Mouse (Mus musculus) limb, embryonic 12.5 days (tissue): ENCODE results near the gene Rnaseh2c. TPM values are rescaled to one million over a fixed set of nuclear protein-coding genes. Genes with fewer than 3 reads are reported as not detected.

Experiments
- ATAC-seq: fragments of 200-750 bp; cut with Nextera tagmentation; 2 replicates; pipeline ENCODE4 v1.8.0; 2017; ENCODE audit warnings: low read depth, moderate TSS enrichment; ENCODE audit not compliant: insufficient number of reproducible peaks, insufficient read depth, low FRiP score, low TSS enrichment
- H3K27ac ChIP-seq: fragments of 300-500 bp; sonication (generic); 2 replicates; pipeline ENCODE4 v1.5.1; 2016; ENCODE audit warnings: mild to moderate bottlenecking, moderate library complexity
- H3K27me3 ChIP-seq: fragments of 300-500 bp; sonication (generic); 2 replicates; pipeline ENCODE4 v1.6.1; 2016; ENCODE audit warnings: mild to moderate bottlenecking, moderate library complexity
- H3K36me3 ChIP-seq: fragments of 300-500 bp; sonication (generic); 2 replicates; pipeline ENCODE4 v1.6.1; 2016; ENCODE audit warnings: mild to moderate bottlenecking, moderate library complexity
- H3K4me1 ChIP-seq: fragments of 300-500 bp; sonication (generic); replicated peaks from 2 replicates; pipeline ENCODE4 v1.6.1; 2016
- H3K4me2 ChIP-seq: fragments of 300-500 bp; sonication (generic); 2 replicates; pipeline ENCODE4 v1.6.1; 2016; ENCODE audit warnings: mild to moderate bottlenecking, moderate library complexity
- H3K4me3 ChIP-seq: fragments of 300-500 bp; sonication (generic); replicated peaks from 2 replicates; pipeline ENCODE4 v1.5.1; 2016; ENCODE audit warnings: mild to moderate bottlenecking
- H3K9ac ChIP-seq: fragments of 300-500 bp; sonication (generic); replicated peaks from 2 replicates; pipeline ENCODE4 v1.6.1; 2016; ENCODE audit warnings: mild to moderate bottlenecking, moderate library complexity
- H3K9me3 ChIP-seq: fragments of 300-500 bp; sonication (generic); 2 replicates; pipeline ENCODE4 v1.6.1; 2016; ENCODE audit warnings: mild to moderate bottlenecking, moderate library complexity
- WGBS: fragments of 180-500 bp; shearing (Covaris S2); methylation state at CpG from one replicate; pipeline ENCODE4 v1.1.7; 2016; 5-methylcytosine and 5-hydroxymethylcytosine counted together
- polyA plus RNA-seq: library from polyadenylated mRNA; unstranded; fragments of >200 nt; fragmentation: Nextera tagmentation; extraction: Ambion mirVana; gene quantifications from 2 replicates; pipeline ENCODE4 v1.2.1, GENCODE M21; 2016

Rnaseh2c gene
- polyA plus RNA-seq, result 171 and 193 TPM in 2 replicates

DNA sequence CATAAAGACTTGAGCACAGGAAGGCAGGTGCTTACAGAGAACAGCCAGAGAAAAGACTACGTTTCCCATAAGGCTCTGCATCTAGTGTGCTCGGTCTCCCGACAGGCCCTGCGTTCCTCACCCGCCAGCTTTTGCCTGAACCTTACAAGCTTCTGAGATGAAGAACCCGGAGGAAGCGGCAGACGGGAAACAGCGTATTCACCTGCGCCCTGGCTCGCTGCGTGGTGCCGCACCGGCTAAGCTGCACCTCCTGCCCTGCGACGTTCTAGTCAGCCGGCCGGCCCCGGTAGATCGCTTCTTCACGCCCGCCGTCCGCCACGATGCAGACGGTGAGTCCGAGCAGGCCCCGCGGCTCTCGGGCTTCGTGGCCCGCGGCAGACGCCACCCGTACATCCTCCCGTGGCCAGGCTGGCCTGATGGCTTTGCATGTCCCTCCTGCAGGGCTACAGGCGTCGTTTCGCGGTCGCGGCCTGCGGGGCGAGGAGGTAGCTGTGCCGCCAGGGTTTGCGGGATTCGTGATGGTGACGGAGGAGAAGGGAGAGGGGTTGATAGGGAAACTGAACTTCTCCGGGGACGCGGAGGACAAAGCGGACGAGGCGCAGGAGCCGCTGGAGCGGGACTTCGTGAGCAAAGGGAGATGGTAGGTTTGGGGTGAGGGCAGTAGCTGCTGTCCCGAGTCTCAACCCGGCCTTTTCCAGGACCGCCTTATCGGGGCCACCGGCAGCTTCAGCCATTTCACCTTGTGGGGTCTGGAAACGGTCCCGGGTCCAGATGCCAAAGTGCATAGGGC is at the start of gene Rnaseh2c:
Gene Rnaseh2c (plus strand): TSS at position 122 of the 790 bp plus-strand sequence.
- Histone ChIP-seq H3K27ac (peak within 1 kb of the TSS; percentile 90), H3K27me3 (no peaks in the 10 kb centered on the region), H3K4me2 (peak within 1 kb of the TSS; percentile 90), H3K4me3 (peak within 1 kb of the TSS; percentile 97), H3K36me3 (peaks cover 41% of the 10 kb centered on the region), H3K9ac (peak within 1 kb of the TSS; percentile 96), H3K9me3 (no peaks in the 10 kb centered on the region), H3K4me1 (peaks cover 13% of the 10 kb centered on the region)
- ATAC-seq, result peak; percentile 69; the same call in 1 of the 2 replicates
- under 1% methylated on average over 64 of the region's 64 CpGs for WGBS

DNA sequence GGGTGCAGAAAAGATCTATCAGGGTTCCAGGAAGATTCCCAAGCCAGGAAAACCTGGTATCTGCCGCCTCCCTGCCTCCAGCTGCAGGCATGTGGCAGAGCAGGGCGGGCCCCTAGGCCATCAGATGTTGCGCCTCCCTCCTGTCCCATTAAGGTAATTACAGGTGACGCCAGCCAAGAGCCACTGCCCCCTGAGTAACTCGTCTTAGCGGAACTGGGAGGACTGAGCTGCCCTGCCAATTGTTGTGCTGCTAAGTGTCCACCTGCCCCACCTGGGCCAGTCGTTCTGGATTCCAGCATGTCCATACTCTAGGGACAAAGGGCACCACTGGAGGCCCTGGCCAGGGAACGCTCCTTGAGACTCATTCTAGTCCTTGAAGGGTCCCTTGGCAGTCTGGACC is 47.9 kb upstream of the Rnaseh2c start:
- Histone ChIP-seq H3K9me3 (no peaks in the 10 kb centered on the region), H3K27me3 (peaks cover 53% of the 10 kb centered on the region), H3K4me1 (0 out of 2 replicates have a peak, but pooled peaks cover 6% of the 10 kb centered on the region), H3K36me3 (no peaks in the 10 kb centered on the region), H3K4me3 (no peak overlapping the region), H3K27ac (no peak overlapping the region), H3K4me2 (no peak overlapping the region), H3K9ac (0 out of 2 replicates have a peak overlapping the region, but pooled peaks have one; percentile 31)
- no peak for ATAC-seq
- WGBS, result 43% methylated on average over 8 of the region's 8 CpGs

DNA sequence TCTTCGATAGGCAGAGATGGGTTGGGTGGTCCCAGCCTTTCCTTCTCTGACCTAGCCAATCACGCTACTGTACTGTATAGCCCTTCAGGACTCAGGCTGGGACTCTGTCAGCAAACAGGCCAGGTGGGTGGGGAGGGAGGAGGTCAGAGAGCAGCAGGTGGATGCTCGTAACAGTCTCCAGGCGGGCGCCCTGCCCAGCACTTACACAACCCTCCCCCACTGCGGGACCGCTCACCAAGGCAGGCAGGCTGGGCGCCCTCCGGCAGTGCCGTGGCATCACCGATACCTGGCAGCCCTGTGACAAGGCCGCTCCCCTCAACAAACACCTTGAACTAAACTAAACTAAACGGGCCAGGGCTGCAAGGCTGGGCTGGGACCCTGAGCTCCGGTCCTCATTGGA is 47.5 kb upstream of the Rnaseh2c start:
- no peak overlapping the region for H3K4me3 ChIP-seq
- no peak for ATAC-seq
- no peak overlapping the region for H3K27ac ChIP-seq
- H3K4me1 ChIP-seq, result peaks cover 9% of the 10 kb centered on the region; the same call in 1 of the 2 replicates
- no peak overlapping the region for H3K4me2 ChIP-seq
- H3K9ac ChIP-seq, result no peak overlapping the region
- H3K9me3 ChIP-seq, result no peaks in the 10 kb centered on the region
- peaks cover 57% of the 10 kb centered on the region for H3K27me3 ChIP-seq
- no peaks in the 10 kb centered on the region for H3K36me3 ChIP-seq
- WGBS, result 73% methylated on average over 14 of the region's 14 CpGs

DNA sequence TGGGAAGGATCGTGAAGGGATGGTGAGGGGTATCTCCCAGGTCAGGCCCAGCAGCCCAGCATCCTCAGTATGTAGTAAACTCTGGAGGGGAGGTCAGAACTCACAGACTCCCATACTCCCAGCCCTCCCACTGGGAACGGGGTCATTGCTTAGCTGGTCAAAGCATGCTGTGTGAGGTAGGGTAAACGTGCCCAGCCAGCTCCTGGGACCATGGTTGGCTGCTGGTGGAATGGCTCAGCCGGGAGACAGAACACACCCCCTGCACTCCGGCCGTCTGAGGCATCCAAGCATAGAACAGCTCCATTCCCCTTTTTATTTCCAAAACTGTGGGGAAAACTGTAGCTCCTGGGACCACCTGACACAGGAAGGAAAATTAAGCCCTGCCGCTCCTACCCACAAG is 43.5 kb upstream of the Rnaseh2c start:
- Histone ChIP-seq H3K4me3 (no peak overlapping the region), H3K4me2 (no peak overlapping the region), H3K9ac (no peak overlapping the region), H3K36me3 (no peaks in the 10 kb centered on the region), H3K9me3 (no peaks in the 10 kb centered on the region), H3K27me3 (peaks cover 93% of the 10 kb centered on the region), H3K27ac (no peak overlapping the region), H3K4me1 (peaks cover 28% of the 10 kb centered on the region)
- 44% methylated on average over 7 of the region's 7 CpGs for WGBS
- no peak for ATAC-seq

DNA sequence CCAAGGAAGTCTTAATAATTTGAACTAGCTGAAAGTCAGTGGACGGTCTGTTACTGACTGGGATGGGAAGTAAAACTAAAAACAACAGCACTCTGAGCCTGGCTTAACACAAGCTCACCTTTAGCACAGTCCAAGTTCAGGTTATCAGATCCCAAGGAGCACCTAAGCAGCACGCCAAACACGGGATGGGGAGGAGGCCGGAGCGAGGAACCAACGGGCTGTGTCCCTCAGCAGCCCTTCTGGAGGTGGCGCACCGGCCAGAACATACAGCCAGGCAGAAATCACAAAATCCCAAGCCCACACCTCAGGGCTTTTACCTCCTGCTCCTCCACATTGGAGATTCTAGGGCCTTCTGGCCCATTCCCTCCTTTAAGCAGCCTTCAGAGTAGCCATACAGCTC is 42.9 kb upstream of the Rnaseh2c start:
- H3K4me3 ChIP-seq, result 0 out of 2 replicates have a peak overlapping the region, but pooled peaks have one; percentile 41
- H3K4me2 ChIP-seq, result no peak overlapping the region
- H3K36me3 ChIP-seq, result no peaks in the 10 kb centered on the region
- no peak for ATAC-seq
- WGBS, result 60% methylated on average over 8 of the region's 8 CpGs
- H3K9me3 ChIP-seq, result no peaks in the 10 kb centered on the region
- no peak overlapping the region for H3K27ac ChIP-seq
- H3K27me3 ChIP-seq, result peaks cover 94% of the 10 kb centered on the region
- H3K4me1 ChIP-seq, result peaks cover 28% of the 10 kb centered on the region
- no peak overlapping the region for H3K9ac ChIP-seq

DNA sequence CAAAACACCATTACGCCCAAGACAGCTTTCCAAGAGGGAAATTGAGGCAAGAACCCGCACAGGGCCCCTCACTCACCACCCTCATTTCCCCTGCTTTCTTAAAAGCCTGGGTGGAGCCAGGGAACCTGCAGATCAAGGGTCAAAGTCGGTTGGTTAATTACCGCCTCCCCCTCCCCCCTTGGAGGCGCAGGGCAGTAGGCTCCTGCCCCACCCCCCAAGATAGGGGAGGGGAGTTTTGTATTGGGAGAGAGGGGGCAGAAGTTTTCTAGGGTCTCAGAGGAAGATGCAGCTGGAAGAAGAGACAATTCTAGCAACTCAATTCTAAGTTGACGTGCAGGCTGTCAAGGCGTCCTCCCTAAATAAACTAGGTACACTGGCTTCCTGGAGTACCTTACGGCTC is 42.4 kb upstream of the Rnaseh2c start:
- H3K27ac ChIP-seq, result no peak overlapping the region
- peaks cover 94% of the 10 kb centered on the region for H3K27me3 ChIP-seq
- WGBS, result 12% methylated on average over 8 of the region's 8 CpGs
- ATAC-seq, result no peak
- H3K4me2 ChIP-seq, result peak overlapping the region; percentile 80; the same call in 1 of the 2 replicates
- H3K9me3 ChIP-seq, result no peaks in the 10 kb centered on the region
- no peak overlapping the region for H3K9ac ChIP-seq
- no peaks in the 10 kb centered on the region for H3K36me3 ChIP-seq
- H3K4me3 ChIP-seq, result peak overlapping the region; percentile 41
- H3K4me1 ChIP-seq, result peaks cover 23% of the 10 kb centered on the region

DNA sequence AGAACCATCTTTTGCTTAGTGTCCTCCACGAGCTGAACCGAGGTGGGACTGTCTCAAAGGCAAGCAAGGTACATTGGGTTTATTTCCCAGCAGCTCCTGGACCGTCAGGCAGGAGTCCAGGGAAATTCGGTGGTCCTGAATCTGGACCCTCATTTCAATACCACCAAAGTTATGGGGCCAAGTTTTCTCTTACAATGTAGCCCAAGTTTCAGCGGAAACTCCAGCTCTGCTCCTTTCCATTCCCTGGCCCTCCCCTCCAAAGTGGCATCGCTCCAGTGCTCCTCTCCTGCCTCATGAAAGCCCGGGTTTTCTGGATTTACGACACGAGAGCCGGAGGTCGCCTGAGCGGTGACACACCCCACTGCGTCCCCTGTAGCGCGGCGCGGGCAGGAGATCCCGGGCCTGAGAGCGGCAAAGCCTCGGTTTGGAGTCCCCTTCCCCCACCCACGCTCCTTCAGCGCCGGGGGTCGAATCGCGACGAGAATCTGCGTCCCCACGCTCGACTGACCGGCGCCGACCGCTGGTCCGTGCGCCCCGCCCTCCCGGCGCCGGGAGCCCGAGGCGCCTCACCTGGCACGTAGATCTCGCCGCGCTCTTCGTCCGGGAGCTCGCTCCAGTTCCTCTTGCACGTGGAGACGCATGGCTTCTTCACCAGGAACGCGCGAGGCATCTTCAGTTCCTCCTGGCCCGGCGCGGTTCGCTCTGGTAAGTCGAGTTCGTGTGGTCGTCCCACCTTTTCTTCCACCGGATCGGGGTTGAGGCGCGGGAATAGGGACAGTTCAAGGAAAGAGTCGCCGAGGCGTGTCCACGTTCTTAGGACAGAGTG is 41.8 kb upstream of the Rnaseh2c start:
- WGBS, result 1% methylated on average over 69 of the region's 69 CpGs
- no peaks in the 10 kb centered on the region for H3K9me3 ChIP-seq

DNA sequence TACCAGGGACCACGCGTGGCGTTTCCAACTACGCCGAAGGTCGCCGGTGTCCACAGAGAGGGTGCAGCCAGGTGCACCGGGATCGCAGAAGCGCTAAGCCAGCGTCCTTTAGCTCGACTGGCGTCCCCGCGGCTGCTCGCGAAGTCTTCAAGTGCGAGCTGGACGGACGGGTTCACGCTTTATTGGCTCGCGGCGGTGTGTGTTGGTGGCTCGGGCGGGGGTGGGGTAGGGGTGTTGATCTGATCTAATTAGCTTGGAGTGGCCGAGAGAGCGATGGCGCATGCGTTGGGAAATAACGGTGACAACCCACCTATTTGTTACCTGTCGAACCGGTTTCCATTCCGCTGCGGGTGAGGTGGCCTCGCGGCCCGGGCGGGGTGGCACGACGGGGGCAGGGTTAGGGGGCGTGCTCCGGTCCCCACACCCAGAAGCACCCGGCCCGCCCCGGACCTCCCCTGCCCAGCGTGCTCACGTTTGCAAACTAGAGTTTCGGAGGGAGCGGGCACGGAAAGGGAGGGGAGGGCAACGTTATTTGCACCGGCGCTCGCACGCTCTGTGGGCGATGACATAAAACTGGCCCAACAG is 41.1 kb upstream of the Rnaseh2c start, which contains the start of gene Ovol1:
Gene Ovol1 (minus strand): TSS at position 190 of the 585 bp plus-strand sequence.
- Histone ChIP-seq H3K4me1 (peaks cover 22% of the 10 kb centered on the region), H3K4me3 (peak within 1 kb of the TSS; percentile 41), H3K36me3 (no peaks in the 10 kb centered on the region), H3K27me3 (peaks cover 97% of the 10 kb centered on the region), H3K4me2 (peak within 1 kb of the TSS; percentile 80), H3K9ac (peak within 1 kb of the TSS; percentile 47), H3K9me3 (no peaks in the 10 kb centered on the region), H3K27ac (no peak within 1 kb of the TSS)
- WGBS, result under 1% methylated on average over 56 of the region's 57 CpGs
- ATAC-seq, result no peak

More for the DNA sequence above, 41.8 kb upstream of the Rnaseh2c start:
- Histone ChIP-seq H3K27ac (no peak overlapping the region), H3K27me3 (peaks cover 99% of the 10 kb centered on the region), H3K9ac (peak overlapping the region; percentile 47), H3K4me3 (peak overlapping the region; percentile 41), H3K36me3 (no peaks in the 10 kb centered on the region), H3K4me2 (peak overlapping the region; percentile 80), H3K4me1 (peaks cover 22% of the 10 kb centered on the region)
- ATAC-seq, result no peak

DNA sequence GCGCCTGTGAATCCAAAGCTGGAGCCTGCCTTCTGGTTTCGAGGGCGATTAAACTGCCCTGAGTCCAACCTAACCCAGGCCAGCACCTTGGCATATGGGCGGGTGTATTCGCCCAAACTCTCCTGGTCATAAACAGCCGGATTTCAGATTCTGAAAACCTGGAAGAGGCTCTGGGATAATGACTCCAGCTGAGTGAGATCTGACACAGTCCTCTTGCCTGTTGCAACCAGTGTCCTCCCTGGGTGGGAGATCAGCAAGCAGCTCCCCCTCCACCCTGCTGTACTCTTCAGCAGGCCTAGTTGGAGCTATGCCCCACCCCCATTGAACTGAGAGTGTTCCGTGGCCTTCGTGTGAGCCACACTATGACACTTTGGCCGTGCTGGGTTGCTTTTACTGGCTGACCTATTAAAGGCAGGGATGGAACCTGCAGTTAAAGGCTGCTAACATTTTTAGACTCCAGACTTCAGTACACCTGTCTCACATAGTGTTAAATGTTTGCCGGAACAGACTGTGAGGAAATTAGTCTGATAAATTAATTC is 40.4 kb upstream of the Rnaseh2c start:
- H3K9me3 ChIP-seq, result no peaks in the 10 kb centered on the region
- peak overlapping the region; percentile 47; the same call in 1 of the 2 replicates for H3K9ac ChIP-seq
- peaks cover 22% of the 10 kb centered on the region for H3K4me1 ChIP-seq
- ATAC-seq, result no peak
- H3K4me3 ChIP-seq, result peak overlapping the region; percentile 41
- 12% methylated on average over 10 of the region's 10 CpGs for WGBS
- H3K27ac ChIP-seq, result no peak overlapping the region
- H3K36me3 ChIP-seq, result no peaks in the 10 kb centered on the region
- H3K4me2 ChIP-seq, result peak overlapping the region; percentile 80
- peaks cover 97% of the 10 kb centered on the region for H3K27me3 ChIP-seq

DNA sequence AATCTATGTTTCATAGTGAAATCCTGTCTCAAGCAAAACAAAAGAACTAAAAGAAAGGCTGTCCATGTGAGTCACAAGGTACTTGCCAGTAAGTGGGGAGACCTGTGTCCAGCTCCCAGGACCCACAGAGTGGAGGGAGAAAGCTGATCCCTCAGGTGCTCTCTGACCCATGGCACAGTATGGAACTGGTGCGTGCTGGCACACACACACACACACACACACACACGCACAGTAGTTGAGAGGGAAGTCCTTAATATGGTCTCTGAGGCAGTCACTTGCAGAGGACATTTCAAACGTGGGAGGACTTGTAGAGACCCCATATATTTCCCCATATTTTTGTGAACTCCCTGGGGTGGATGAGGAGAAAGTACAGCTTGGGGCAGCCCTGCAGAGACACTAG is 39.8 kb upstream of the Rnaseh2c start:
- Histone ChIP-seq H3K4me1 (peaks cover 28% of the 10 kb centered on the region), H3K9me3 (no peaks in the 10 kb centered on the region), H3K27me3 (peaks cover 97% of the 10 kb centered on the region), H3K9ac (no peak overlapping the region), H3K36me3 (no peaks in the 10 kb centered on the region), H3K4me2 (no peak overlapping the region), H3K4me3 (no peak overlapping the region), H3K27ac (no peak overlapping the region)
- 47% methylated on average over 3 of the region's 3 CpGs for WGBS
- no peak for ATAC-seq
